Comparison of ENCODE assay signal across 13 mouse cellular contexts in genomic region chr7:132338350-132338749, GRCm38 (mm10). TPM values are rescaled to one million over a fixed set of nuclear protein-coding genes. Genes with fewer than 3 reads are reported as not detected.
A peak's percentile ranks its signal among the peaks of the same experiment; 100 is the strongest.
DNase-seq lines count a peak whose midpoint lies in the region; ATAC-seq lines count a peak whose summit lies in the region.
"Had no signal": no experiment of that assay in that cellular context is flagged by ENCODE, and none has a peak within 500 bp of the region (broad histone marks: within the 10 kb centered on the region; RNA-seq: fewer than 3 reads in every experiment).

No protein-coding gene starts in this region.

- no peak overlapping the region for H3K4me2 ChIP-seq in hindbrain, embryonic 15.5 days
- no peak overlapping the region for H3K4me2 ChIP-seq in hindbrain, embryonic 12.5 days (replicated peaks)
- H3K4me2 ChIP-seq in heart, embryonic 12.5 days = no peak overlapping the region
- H3K4me2 ChIP-seq in kidney, embryonic 15.5 days = no peak overlapping the region

- no peak overlapping the region for H3K27ac ChIP-seq in hindbrain, embryonic 15.5 days (replicated peaks)
- no peak overlapping the region for H3K27ac ChIP-seq in hindbrain, embryonic 12.5 days
- H3K27ac ChIP-seq in heart, embryonic 12.5 days (ENCODE audit: poor library complexity, severe bottlenecking) = peak overlapping the region; percentile 16; the same call in 1 of the 2 replicates
- H3K27ac ChIP-seq in kidney, embryonic 15.5 days = peak overlapping the region; percentile 82

- peak; percentile 78 for DNase-seq in lung, postnatal 25 days (ENCODE audit: low spot score)
- DNase-seq in ovary, adult 18-20 months (ENCODE audit: low spot score) = no peak
- no peak for DNase-seq in gastrocnemius, postnatal 4 days (ENCODE audit: low spot score in 2 of 2)
- DNase-seq in thymus, postnatal 36 days = no peak
- DNase-seq: B cell, adult 2 months; retina, postnatal 1 day had no signal

- H3K4me1 ChIP-seq in hindbrain, embryonic 15.5 days (replicated peaks) = peaks cover 19% of the 10 kb centered on the region
- H3K4me1 ChIP-seq in hindbrain, embryonic 12.5 days = peaks cover 23% of the 10 kb centered on the region
- H3K4me1 ChIP-seq in heart, embryonic 12.5 days (replicated peaks) = peaks cover 18% of the 10 kb centered on the region
- H3K4me1 ChIP-seq in kidney, embryonic 15.5 days = peaks cover 30% of the 10 kb centered on the region

- H3K9me3 ChIP-seq in hindbrain, embryonic 15.5 days = no peaks in the 10 kb centered on the region
- H3K9me3 ChIP-seq in hindbrain, embryonic 12.5 days (replicated peaks) = no peaks in the 10 kb centered on the region
- 0 out of 2 replicates have a peak, but pooled peaks cover 4% of the 10 kb centered on the region for H3K9me3 ChIP-seq in heart, embryonic 12.5 days (replicated peaks)
- H3K9me3 ChIP-seq in kidney, embryonic 15.5 days (replicated peaks) = no peaks in the 10 kb centered on the region

- no peaks in the 10 kb centered on the region for H3K27me3 ChIP-seq in hindbrain, embryonic 15.5 days
- H3K27me3 ChIP-seq in hindbrain, embryonic 12.5 days = no peaks in the 10 kb centered on the region
- no peaks in the 10 kb centered on the region for H3K27me3 ChIP-seq in heart, embryonic 12.5 days (replicated peaks)
- H3K27me3 ChIP-seq in kidney, embryonic 15.5 days = no peaks in the 10 kb centered on the region

- no peak overlapping the region for H3K9ac ChIP-seq in hindbrain, embryonic 15.5 days
- H3K9ac ChIP-seq in hindbrain, embryonic 12.5 days = no peak overlapping the region
- no peak overlapping the region for H3K9ac ChIP-seq in heart, embryonic 12.5 days
- no peak overlapping the region for H3K9ac ChIP-seq in kidney, embryonic 15.5 days

- no peaks in the 10 kb centered on the region for H3K36me3 ChIP-seq in hindbrain, embryonic 15.5 days
- H3K36me3 ChIP-seq in hindbrain, embryonic 12.5 days = no peaks in the 10 kb centered on the region
- no peaks in the 10 kb centered on the region for H3K36me3 ChIP-seq in heart, embryonic 12.5 days
- no peaks in the 10 kb centered on the region for H3K36me3 ChIP-seq in kidney, embryonic 15.5 days

- WGBS in hindbrain, embryonic 15.5 days = 68% methylated on average over 6 of the region's 6 CpGs
- WGBS in hindbrain, embryonic 12.5 days = 74% methylated on average over 6 of the region's 6 CpGs
- 54% methylated on average over 6 of the region's 6 CpGs for WGBS in heart, embryonic 12.5 days
- WGBS in kidney, embryonic 15.5 days = 68% methylated on average over 6 of the region's 6 CpGs

- H3K4me3 ChIP-seq in hindbrain, embryonic 15.5 days = no peak overlapping the region
- no peak overlapping the region for H3K4me3 ChIP-seq in hindbrain, embryonic 12.5 days
- H3K4me3 ChIP-seq in heart, embryonic 12.5 days = no peak overlapping the region
- no peak overlapping the region for H3K4me3 ChIP-seq in kidney, embryonic 15.5 days (replicated peaks)

- ATAC-seq in hindbrain, embryonic 15.5 days (ENCODE audit: low FRiP score, low read depth) = 0 out of 2 replicates have a peak, but pooled peaks have one; percentile 15
- no peak for ATAC-seq in hindbrain, embryonic 12.5 days (ENCODE audit: low FRiP score)
- no peak for ATAC-seq in heart, embryonic 12.5 days (ENCODE audit: insufficient number of reproducible peaks, low FRiP score)
- ATAC-seq in kidney, embryonic 15.5 days (replicated peaks; ENCODE audit: low FRiP score) = no peak
- ATAC-seq: forebrain, embryonic 14.5 days; inflammation-experienced regulatory T-cells, adult 6 months; midbrain, embryonic 16.5 days had no signal

RNA-seq across cellular contexts. Expression of gene Chst15, which starts 21.3 kb away (rescaled TPM):
- polyA plus RNA-seq in hindbrain, embryonic 15.5 days (2015; fragmentation: Nextera tagmentation; extraction: Ambion mirVana) = 22.3 and 27.0 TPM in 2 replicates
- 28.6 and 29.8 TPM in 2 replicates for polyA plus RNA-seq in hindbrain, embryonic 12.5 days (2016; fragmentation: Nextera tagmentation; extraction: Ambion mirVana)
- polyA plus RNA-seq in heart, embryonic 12.5 days (2016; fragmentation: Nextera tagmentation; extraction: Ambion mirVana) = 3.1 and 4.4 TPM in 2 replicates
- 17.8 and 19.3 TPM in 2 replicates for polyA plus RNA-seq in kidney, embryonic 15.5 days (2015; fragmentation: Nextera tagmentation; extraction: Ambion mirVana)
- total RNA-seq in gastrocnemius, postnatal 4 days (2021) = 10 to 100 TPM; 11.6 to 12.0 TPM

Comparison
In these comparisons a context has a peak if more than half of its experiments do, and no peak if none do; other contexts are left out.
1. H3K27ac ChIP-seq: peak in heart, embryonic 12.5 days (single experiment) and kidney, embryonic 15.5 days (single experiment); none in hindbrain, embryonic 15.5 days (single experiment) and hindbrain, embryonic 12.5 days (single experiment).